Mouse (Mus musculus) frontal cortex, postnatal 10 days (tissue): ENCODE measurements around the gene Zswim9.

Source experiments
- DNase-seq, 2 experiments: peaks; one replicate each; pipeline ENCODE4 v3.0.0; 2022; ENCODE audit warnings: low spot score in 2 of 2, mixed read lengths in 1 of 2

The Zswim9 gene

DNA sequence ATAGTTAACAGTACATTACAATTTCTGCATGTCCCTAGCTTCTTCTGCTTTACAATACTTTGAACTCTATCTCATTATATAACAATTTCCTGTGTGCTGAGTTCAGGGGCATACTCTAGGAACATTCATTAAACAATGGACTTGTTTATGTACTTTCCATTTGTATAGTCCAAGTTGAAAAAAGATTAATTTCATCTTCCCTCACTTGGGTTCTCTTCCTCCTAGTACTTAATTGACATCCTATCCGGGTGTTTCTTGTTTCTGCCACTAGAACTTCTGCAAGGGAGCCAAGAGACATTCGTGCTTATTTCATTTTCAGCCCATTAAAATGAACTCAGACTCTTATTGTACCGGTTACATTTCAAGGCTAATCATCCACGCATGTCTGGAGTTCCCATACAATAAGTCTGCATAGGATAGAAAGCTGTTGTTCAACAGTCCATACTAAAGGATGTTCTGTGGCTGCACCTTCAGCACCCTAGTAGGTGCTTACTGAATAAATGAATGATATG, 9.7 kb downstream of the Zswim9 start:
- no peak for DNase-seq

DNA sequence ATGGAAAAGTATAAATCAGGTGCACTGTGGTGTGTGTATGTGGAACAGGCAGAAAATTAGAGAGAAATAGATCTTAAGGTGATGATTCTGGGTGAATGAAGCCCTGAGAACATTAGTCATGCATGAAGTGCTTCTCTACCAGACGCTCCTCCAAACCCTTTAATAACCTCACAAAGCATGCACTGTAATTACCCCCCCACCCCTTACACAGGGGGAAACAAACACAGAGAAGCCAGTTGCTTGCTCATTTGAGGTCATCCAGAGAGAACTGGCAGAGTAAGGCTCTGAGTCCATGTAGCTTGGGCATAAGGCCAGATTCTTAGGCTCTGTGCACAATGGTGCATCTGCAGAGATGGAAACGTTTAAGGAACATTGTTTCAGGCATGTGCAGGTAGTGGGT, 14.1 kb downstream of the Zswim9 start:
- no peak for DNase-seq

GRCm38 (mm10) chr7:13263851-13264250, 14.7 kb downstream of the Zswim9 start:
- no peak for DNase-seq

DNA sequence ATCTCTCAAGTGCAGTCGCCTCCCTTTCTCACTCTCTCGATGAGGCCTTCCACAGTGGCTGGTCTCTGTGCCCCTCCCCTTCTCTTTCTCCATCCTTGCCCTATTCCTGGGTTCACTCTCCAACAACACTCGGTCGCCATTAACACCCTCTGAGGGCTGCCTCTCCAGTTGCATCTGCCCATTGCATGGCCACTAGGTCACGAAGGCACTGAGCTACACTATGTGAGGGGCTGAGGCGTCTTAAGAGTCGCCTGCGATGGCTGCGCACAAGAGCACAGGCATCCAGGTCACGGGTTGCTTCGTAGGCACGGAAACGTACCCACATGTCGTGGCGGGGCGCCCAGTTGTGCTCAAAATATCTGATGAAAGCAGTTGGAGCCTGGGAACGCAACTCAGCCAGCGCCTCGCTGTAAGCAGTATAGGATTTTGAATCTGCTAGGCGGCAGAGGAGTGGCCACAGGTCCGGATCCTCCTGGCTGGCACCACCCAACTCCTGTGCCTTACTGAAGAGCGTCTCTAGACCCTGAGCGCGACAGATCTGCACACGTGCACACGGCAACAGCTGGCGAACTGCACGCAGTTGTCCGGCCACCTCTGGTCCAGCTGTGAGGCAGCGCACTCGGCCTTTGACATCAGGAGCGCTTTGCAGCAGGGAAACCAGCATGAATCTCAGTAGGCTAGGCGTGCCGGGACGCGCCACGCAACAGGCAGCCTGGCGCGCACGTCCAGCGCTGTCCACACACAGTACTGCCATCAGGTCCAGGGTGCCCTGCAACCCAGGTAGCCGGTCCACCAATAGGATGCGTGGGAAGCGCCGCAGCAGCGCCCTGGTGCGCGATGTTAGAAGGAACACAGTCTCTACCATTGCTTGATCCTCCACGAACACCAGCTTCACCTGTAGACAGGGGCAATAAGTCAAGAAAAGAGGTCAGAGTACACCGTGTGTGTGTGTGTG, 17.5 kb downstream of the Zswim9 start:
- peak; percentile 30 to 39 for DNase-seq

- no peak for DNase-seq
Measured at GRCm38 (mm10) chr7:13212720-13213119, 65.8 kb downstream of the Zswim9 start, which contains the start of gene Vmn1r89. Vmn1r89 (plus strand) TSS chr7:13213020.
